Mouse (Mus musculus) frontal cortex, adult 2 months (tissue): ENCODE data around the gene Il1f5. TPM values are rescaled to one million over a fixed set of nuclear protein-coding genes. Genes with fewer than 3 reads are reported as not detected.

Experiments
- DNase-seq, 2 experiments: peaks; one replicate each; pipeline ENCODE4 v3.0.0; 2022; ENCODE audit warnings: low spot score in 1 of 2; ENCODE audit errors: extremely low spot score in 1 of 2
- polyA plus RNA-seq: library from polyadenylated mRNA; depleted of rRNA; stranded (reverse); fragments of >200 nt; gene quantifications from 2 replicates; pipeline ENCODE4 v1.2.3, GENCODE M21; 2012; rRNA removed

The Il1f5 gene
- 0.11 TPM in 1 of 2 replicates, not detected in the other for polyA plus RNA-seq

GRCm38 (mm10) chr2:24276654-24277053, at the start of gene Il1f5:
Gene Il1f5, plus strand, starts transcription at chr2:24276954.
- no peak for DNase-seq

- no peak for DNase-seq
Observed at GRCm38 (mm10) chr2:24227191-24227590, 49.6 kb upstream of the Il1f5 start.

GRCm38 (mm10) chr2:24267503-24267902, 9.3 kb upstream of the Il1f5 start:
- DNase-seq, result no peak

- no peak for DNase-seq
Observed at GRCm38 (mm10) chr2:24273619-24274018, 3.1 kb upstream of the Il1f5 start.

GRCm38 (mm10) chr2:24275146-24275545, 1.6 kb upstream of the Il1f5 start:
- DNase-seq, result no peak

- no peak for DNase-seq
Observed at GRCm38 (mm10) chr2:24290896-24291295, 14.1 kb downstream of the Il1f5 start, which contains the start of gene Il1f10. Gene Il1f10, plus strand, starts transcription at chr2:24291196.

- DNase-seq, result no peak
Observed at GRCm38 (mm10) chr2:24294616-24295015, 17.9 kb downstream of the Il1f5 start.

- DNase-seq, result peak in 1 of 2 experiments; percentile 76
Observed at GRCm38 (mm10) chr2:24296837-24297236, 20.1 kb downstream of the Il1f5 start.

- DNase-seq, result no peak
Observed at GRCm38 (mm10) chr2:24311302-24312001, 34.7 kb downstream of the Il1f5 start.

GRCm38 (mm10) chr2:24316919-24317318, 40.2 kb downstream of the Il1f5 start:
- no peak for DNase-seq

GRCm38 (mm10) chr2:24317919-24318598, 41.3 kb downstream of the Il1f5 start:
- DNase-seq, result no peak

Other genes with a start within 250 kb of the Il1f5 start
- gene Hnmt, start 227.6 kb upstream of the Il1f5 start, polyA plus RNA-seq, result 22.9 and 23.6 TPM in 2 replicates
- gene Tbpl2, start 180.4 kb upstream of the Il1f5 start, polyA plus RNA-seq, result not detected in 2 replicates
- gene Il1f8, start 123.8 kb upstream of the Il1f5 start, polyA plus RNA-seq, result not detected in 2 replicates
- 0.06 TPM in 1 of 2 replicates, not detected in the other for gene Il1f9, start 90.5 kb upstream of the Il1f5 start, polyA plus RNA-seq
- gene Il1f6, start 61.5 kb upstream of the Il1f5 start, polyA plus RNA-seq, result not detected in 2 replicates
- not detected in 2 replicates for gene Il1f10, start 14.2 kb downstream of the Il1f5 start, polyA plus RNA-seq
- gene Il1rn, start 59.9 kb downstream of the Il1f5 start, polyA plus RNA-seq, result 0.08 and 0.27 TPM in 2 replicates
- 0.74 and 1.5 TPM in 2 replicates for gene Psd4, start 90.6 kb downstream of the Il1f5 start, polyA plus RNA-seq
- not detected in 2 replicates for gene Pax8, start 198.6 kb downstream of the Il1f5 start, polyA plus RNA-seq